Mouse (Mus musculus) kidney, adult 2 months (tissue): Measurements from ENCODE around the gene Wbp2nl. TPM values are rescaled to one million over a fixed set of nuclear protein-coding genes. Genes with fewer than 3 reads are reported as not detected.

ENCODE experiments used
- DNase-seq: peaks from one replicate; pipeline ENCODE4 v3.0.0; 2021
- H3K27ac ChIP-seq: fragments of 200-500 bp; 2 replicates; pipeline ENCODE4 v1.5.1; 2012; ENCODE audit warnings: low read depth, low read length, control low read depth, inconsistent platforms; ENCODE audit not compliant: insufficient read depth
- H3K27me3 ChIP-seq: fragments of 200-500 bp; replicated peaks from 2 replicates; pipeline ENCODE4 v1.6.1; 2012; ENCODE audit warnings: mild to moderate bottlenecking, moderate library complexity, low read length, inconsistent platforms; ENCODE audit not compliant: control insufficient read depth, insufficient read depth
- H3K36me3 ChIP-seq: fragments of 200-500 bp; 2 replicates; pipeline ENCODE4 v1.6.1; 2012; ENCODE audit warnings: mild to moderate bottlenecking, moderate library complexity, low read length, inconsistent platforms; ENCODE audit not compliant: control insufficient read depth, insufficient read depth
- H3K4me1 ChIP-seq: fragments of 200-500 bp; 2 replicates; pipeline ENCODE4 v1.6.1; 2011; ENCODE audit warnings: low read length; ENCODE audit not compliant: control insufficient read depth, insufficient read depth
- H3K4me3 ChIP-seq: fragments of 200-500 bp; 2 replicates; pipeline ENCODE4 v1.5.1; 2011; ENCODE audit warnings: mild to moderate bottlenecking, low read depth, low read length, control low read depth; ENCODE audit not compliant: insufficient read depth
- CTCF ChIP-seq: fragments of 200-500 bp; conservative IDR thresholded peaks from 2 replicates; pipeline ENCODE4 v1.5.1; 2011; ENCODE audit warnings: low read depth, mild to moderate bottlenecking, control low read depth, low read length, moderate library complexity, mixed read lengths; ENCODE audit not compliant: insufficient read depth, insufficient read length
- POLR2A ChIP-seq: fragments of 200-500 bp; IDR thresholded peaks from one replicate; pipeline ENCODE4 v1.6.1; 2011; ENCODE audit warnings: low read depth, low read length, control low read depth
- WGBS: fragments of 180-500 bp; shearing (Covaris S2); methylation state at CpG from one replicate; pipeline ENCODE4 v1.1.7; 2018; 5-methylcytosine and 5-hydroxymethylcytosine counted together
- polyA plus RNA-seq: library from polyadenylated mRNA; depleted of rRNA; stranded (reverse); fragments of >200 nt; gene quantifications from 2 replicates; pipeline ENCODE4 v1.2.3, GENCODE M21; 2012

Wbp2nl gene
- polyA plus RNA-seq, 1 experiment, result not detected

DNA sequence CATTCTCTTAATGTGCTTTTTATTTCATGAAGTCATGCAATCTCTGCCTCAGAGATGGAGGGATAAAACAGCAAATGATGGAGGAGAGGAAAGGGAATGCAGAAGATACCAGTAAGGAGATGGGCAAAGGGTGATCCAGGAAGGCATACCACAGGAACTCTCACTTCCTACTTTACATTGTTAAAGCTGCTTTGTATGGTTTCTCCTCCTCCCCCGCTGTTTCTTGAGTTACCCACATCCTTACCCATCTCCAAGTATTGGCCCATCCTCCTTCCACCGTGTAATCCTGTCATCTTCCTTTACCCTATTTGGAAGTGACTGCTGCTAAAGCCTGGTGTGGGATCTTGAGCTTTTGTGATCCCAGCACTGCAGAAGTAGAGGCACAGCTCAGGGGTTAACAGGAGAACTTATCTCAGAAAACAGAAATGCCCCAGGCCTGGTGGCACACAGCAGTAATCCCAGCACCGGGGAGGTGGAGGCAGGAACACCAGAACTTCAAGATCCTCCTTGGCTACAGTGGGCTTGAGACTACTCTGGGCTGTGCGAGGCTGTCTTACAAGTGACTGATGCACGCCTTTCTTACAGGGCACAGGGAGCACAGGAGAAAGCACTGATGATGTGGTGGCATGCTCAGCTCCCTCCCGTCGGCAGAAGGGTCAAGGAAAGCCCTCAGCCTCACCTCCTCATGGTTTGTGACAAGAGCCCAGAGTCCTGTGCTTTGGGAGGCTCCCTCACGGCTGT, 49.7 kb downstream of the Wbp2nl start:
- Histone ChIP-seq H3K4me1 (peaks cover 40% of the 10 kb centered on the region), H3K27ac (no peak overlapping the region), H3K4me3 (no peak overlapping the region), H3K36me3 (peaks cover 3% of the 10 kb centered on the region; the same call in 1 of the 2 replicates), H3K27me3 (no peaks in the 10 kb centered on the region)
- 71% methylated on average over 8 of the region's 8 CpGs for WGBS
- no peak for DNase-seq
- TF ChIP-seq POLR2A (no peak), CTCF (no peak)

DNA sequence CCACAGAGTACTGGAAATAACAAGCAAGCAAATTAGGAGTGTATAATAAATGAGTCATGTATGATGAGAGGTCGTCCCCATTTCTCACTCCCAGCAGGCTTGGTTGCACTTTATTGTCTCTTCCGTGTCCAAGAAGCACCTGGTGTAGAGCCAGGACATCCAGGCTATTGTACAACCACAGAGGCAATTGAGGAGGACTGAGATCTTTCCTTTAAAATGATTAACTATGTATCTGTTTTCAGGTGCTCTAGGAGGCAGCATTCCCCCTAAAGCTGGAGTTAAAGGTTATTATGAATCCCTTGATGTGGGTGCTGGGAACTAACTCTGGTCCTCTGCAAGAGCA, 50.2 kb downstream of the Wbp2nl start:
- peak; percentile 62 for DNase-seq
- no peak overlapping the region for H3K27ac ChIP-seq
- 42% methylated on average over 2 of the region's 2 CpGs for WGBS
- no peak overlapping the region for H3K4me3 ChIP-seq
- H3K27me3 ChIP-seq, result no peaks in the 10 kb centered on the region
- H3K36me3 ChIP-seq, result peaks cover 3% of the 10 kb centered on the region; the same call in 1 of the 2 replicates
- H3K4me1 ChIP-seq, result peaks cover 35% of the 10 kb centered on the region
- no peak for TF ChIP-seq CTCF
- no peak for TF ChIP-seq POLR2A

DNA sequence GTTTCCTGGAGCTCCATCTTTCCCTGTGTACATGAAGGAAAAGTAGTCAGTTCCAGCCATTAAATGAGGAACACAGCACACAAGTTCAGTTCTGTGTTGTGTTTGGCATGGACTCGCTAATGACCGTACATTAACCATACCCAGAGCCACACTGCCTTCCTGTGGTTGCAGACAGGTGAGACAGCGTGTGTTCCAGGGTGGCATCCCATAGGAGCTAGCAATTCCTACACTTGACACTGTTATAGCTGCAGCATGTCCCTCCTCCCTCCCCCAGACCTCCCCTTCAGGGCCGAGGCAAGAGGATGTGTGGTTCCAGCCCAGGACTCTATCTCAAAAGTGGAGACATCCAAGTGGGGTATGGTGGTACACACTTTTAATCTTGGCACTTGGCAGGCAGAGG, 51.6 kb downstream of the Wbp2nl start:
- H3K4me1 ChIP-seq, result peaks cover 31% of the 10 kb centered on the region
- no peak overlapping the region for H3K27ac ChIP-seq
- no peaks in the 10 kb centered on the region for H3K27me3 ChIP-seq
- 71% methylated on average over 4 of the region's 4 CpGs for WGBS
- no peak overlapping the region for H3K4me3 ChIP-seq
- DNase-seq, result no peak
- H3K36me3 ChIP-seq, result peaks cover 3% of the 10 kb centered on the region; the same call in 1 of the 2 replicates
- TF ChIP-seq CTCF, result peak; percentile 22; the same call in 1 of the 2 replicates
- TF ChIP-seq POLR2A, result no peak

DNA sequence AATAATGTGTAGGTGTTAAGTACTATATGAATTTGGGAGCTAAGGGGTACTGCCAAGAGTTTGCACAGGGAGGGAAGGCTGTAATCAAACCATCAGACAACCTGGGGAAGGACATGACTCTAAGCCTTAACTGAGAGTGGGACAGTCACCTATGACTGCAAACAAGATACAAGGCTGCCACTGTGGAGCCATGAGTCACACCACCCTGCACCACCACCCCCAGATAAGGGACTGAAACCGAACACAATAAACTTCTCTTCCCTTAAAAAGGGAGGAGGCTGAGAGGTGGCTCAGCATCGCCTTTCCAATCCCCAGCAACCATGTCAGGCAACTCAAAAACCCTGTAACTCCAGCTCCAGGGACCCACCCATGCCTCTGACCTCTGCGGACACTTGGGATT, 52.7 kb downstream of the Wbp2nl start:
- peaks cover 31% of the 10 kb centered on the region for H3K4me1 ChIP-seq
- H3K4me3 ChIP-seq, result no peak overlapping the region
- TF ChIP-seq POLR2A (no peak), CTCF (no peak)
- no peaks in the 10 kb centered on the region for H3K27me3 ChIP-seq
- DNase-seq, result no peak
- H3K27ac ChIP-seq, result no peak overlapping the region
- H3K36me3 ChIP-seq, result peaks cover 3% of the 10 kb centered on the region; the same call in 1 of the 2 replicates
- 62% methylated on average over 3 of the region's 3 CpGs for WGBS

DNA sequence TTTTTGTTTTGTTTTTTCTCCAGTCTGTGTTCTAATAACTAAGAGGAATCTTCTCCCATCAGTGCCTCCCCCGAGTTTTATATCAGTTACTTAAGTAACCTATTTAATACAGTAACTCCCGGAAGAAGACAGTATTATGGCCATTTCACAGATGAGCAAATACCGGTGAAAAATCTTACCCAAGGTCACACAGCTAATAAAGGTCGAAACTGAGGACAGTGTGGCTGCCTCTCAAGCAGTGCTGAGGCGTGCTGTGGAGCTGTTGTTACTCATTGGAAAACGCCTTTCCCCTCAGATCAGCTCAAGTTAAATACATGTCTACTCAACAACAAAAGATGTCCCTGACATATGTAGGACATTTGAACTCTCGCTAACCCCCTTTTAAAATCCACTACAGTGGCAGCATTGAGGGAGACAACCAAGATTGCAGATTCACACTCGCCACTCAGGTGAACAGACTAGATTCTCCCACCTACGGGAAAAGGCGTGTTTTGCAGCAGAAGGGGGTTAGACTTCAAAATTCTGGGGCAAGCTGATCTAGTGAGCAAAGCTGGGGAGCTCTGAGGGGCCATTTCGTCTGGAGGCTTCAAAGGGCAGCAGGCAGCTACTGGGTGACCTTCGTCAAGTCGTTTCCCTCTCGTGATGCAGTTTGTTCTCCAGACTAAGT, 54.5 kb downstream of the Wbp2nl start:
- Histone ChIP-seq H3K27me3 (no peaks in the 10 kb centered on the region), H3K27ac (peak overlapping the region; percentile 97), H3K4me3 (peak overlapping the region; percentile 94), H3K36me3 (peaks cover 3% of the 10 kb centered on the region; the same call in 1 of the 2 replicates), H3K4me1 (peaks cover 28% of the 10 kb centered on the region)
- peak; percentile 42 for DNase-seq
- WGBS, result 7% methylated on average over 14 of the region's 14 CpGs
- no peak for TF ChIP-seq CTCF

DNA sequence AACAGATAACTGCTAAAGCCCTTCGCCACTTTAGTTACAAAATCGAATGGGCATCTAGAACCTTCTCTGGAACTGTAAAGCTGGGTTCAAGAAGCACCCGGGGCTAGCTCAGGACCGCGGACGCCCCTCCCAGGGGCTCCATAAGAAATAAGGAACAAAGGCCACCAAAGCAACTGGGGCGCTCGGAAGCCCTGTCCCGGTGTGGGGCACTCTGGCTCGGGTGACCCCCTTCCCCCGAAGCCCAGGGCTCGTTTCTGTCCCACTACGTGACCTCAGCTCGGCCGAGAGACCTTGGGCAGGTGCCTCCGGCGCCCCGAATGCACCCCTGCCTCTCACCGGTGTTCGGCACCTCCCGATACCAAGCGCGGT, 55.0 kb downstream of the Wbp2nl start:
- under 1% methylated on average over 23 of the region's 23 CpGs for WGBS
- Histone ChIP-seq H3K27me3 (no peaks in the 10 kb centered on the region), H3K4me3 (peak overlapping the region; percentile 94), H3K4me1 (peaks cover 25% of the 10 kb centered on the region), H3K36me3 (peaks cover 3% of the 10 kb centered on the region; the same call in 1 of the 2 replicates), H3K27ac (peak overlapping the region; percentile 97)
- no peak for DNase-seq
- TF ChIP-seq CTCF, result no peak
- TF ChIP-seq POLR2A, result no peak
